Mouse (Mus musculus) CD4-positive helper T cell, adult 2 months (primary cell): ENCODE results near the gene Ddah1.

Experiments used
- DNase-seq: peaks from one replicate; pipeline ENCODE4 v3.0.0-alpha.2; 2012; ENCODE audit warnings: low read depth, missing footprints, low spot score

Ddah1 gene

GRCm38 (mm10) chr3:145758561-145759378 is at the start of gene Ddah1:
Ddah1 (plus strand) TSS chr3:145758675.
- no peak for DNase-seq

GRCm38 (mm10) chr3:145715923-145716322 is 42.6 kb upstream of the Ddah1 start:
- DNase-seq: no peak

GRCm38 (mm10) chr3:145719660-145720059 is 38.8 kb upstream of the Ddah1 start:
- no peak for DNase-seq

GRCm38 (mm10) chr3:145725078-145725477 is 33.4 kb upstream of the Ddah1 start:
- DNase-seq: no peak

- DNase-seq: no peak
Observed at GRCm38 (mm10) chr3:145728336-145728735, 30.1 kb upstream of the Ddah1 start.

DNA sequence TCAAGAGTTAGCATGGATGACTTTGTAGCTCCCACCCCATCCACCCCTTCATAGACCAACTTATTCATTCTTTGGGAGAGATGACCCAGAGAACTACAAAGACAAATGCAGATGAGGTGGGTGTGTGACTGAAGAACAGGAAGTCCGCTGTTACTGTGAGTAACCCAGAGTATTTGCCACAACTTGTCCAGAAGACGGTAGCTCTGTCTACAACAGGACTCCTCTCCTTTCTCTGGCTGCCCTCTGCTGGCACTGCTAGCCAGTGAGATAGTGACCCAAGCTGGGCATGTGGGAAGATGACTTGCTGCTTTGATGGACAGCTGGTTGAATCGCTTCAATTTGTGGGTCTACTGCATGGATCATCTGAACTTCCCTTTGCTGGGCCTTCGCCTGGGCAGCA is 28.9 kb upstream of the Ddah1 start:
- no peak for DNase-seq

- DNase-seq: no peak
Observed at GRCm38 (mm10) chr3:145730092-145730491, 28.4 kb upstream of the Ddah1 start.

- no peak for DNase-seq
Observed at GRCm38 (mm10) chr3:145734857-145735256, 23.6 kb upstream of the Ddah1 start.

- no peak for DNase-seq
Observed at GRCm38 (mm10) chr3:145736562-145736961, 21.9 kb upstream of the Ddah1 start.

GRCm38 (mm10) chr3:145738662-145739061 is 19.8 kb upstream of the Ddah1 start:
- DNase-seq: no peak

- DNase-seq: no peak
Observed at GRCm38 (mm10) chr3:145739904-145740303, 18.6 kb upstream of the Ddah1 start.

DNA sequence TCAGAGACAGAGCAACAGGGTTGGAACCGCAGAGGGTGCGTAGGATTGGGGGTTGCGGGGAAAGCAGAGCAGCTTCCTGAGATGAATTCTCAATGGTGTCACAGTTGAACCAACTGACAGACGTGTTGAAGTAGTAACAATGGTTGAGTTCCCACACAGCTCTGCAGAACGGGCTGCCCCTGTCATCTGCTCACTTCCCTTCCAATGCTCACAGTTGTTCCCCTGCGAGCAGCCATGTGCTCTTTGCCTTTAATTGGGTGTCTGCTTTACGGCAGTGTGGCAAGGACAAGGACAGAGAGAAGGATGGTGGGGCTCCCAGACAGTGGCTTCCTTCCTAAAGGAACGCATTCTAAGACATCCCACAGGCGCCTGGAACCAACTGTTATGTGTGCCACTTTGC is 15.4 kb upstream of the Ddah1 start:
- DNase-seq: no peak

GRCm38 (mm10) chr3:145743476-145744027 is 14.9 kb upstream of the Ddah1 start:
- no peak for DNase-seq

DNA sequence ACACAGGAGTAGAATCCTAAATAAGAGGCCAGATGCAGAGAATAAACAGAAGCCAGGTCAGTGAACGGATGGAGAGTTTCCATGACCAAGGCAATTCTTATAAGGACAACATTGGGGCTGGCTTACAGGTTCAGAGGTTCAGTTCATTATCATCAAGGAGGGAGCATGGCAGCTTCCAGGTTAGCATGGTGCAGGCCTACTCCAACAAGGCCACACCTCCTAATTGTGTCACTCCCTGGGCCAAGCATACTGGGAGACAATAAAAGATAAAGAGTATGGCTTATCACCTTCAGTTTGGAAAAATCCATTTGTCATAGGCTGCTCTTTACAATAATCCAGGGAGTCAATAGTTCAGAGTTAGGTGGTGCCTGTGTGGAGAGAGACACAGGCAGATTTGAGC is 9.8 kb upstream of the Ddah1 start:
- DNase-seq: no peak

GRCm38 (mm10) chr3:145756457-145756856 is 2.0 kb upstream of the Ddah1 start:
- DNase-seq: no peak

DNA sequence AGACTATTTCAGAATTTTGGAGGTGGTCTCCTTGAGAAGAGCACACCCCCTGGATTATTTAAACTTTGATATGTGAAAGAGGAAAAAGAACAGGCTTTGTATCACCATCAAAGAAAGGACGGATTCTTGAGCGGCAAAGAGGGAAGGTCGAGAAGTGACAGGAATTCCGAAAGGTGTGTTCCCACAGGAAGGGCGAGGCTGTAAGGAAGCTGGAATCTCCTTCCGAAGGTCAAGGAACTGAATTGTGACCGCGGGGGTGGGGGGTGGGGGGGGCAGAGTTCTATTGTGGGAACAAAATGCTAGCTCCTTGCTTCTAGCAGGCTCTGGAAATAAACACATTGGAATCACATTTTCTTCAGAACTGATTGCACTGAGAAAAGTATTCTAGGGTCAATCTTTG is 1.3 kb upstream of the Ddah1 start:
- DNase-seq: no peak

GRCm38 (mm10) chr3:145757844-145758243 is 631 bp upstream of the Ddah1 start:
- no peak for DNase-seq

DNA sequence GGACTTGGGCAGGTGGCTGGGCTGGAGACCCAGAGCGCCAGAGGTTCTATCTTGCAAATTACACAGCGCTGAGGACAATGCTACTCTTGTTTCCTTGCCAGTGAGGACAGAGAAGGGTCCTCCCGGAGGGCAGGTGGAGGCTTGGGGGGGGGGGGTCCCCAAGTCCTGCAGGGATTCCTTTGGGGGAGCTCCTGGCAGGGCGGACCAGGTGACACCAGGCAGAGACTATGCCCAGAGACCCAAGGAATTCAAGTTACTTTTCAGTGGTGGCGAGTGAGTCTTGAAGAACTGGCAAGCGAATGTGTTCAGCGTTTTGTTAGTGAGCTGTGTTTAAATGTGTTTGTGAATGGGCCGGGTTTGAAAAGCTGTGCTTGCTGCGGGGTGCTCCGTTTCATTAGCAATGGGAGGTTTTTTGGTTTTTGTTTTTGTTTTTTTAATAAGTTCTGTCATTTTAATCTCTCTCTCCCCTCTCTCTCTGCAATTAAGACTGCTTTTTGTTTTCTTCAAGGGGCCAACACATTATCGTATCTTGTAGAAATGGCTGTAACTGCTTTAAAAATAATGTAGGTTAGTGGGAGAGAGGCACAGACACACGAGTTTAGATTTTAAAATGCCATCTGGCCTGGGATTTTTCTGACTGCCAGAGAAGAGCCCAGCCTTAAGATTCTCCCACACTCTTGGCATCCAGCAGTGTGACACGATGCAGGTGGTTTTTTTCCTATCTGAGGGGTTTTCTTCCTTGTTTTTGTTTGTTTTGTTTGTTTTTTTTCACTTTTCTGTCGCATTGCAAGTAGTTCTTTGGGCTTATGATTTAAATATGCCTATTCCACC is 1.1 kb downstream of the Ddah1 start:
- DNase-seq: no peak

- no peak for DNase-seq
Observed at GRCm38 (mm10) chr3:145760547-145760946, 2.1 kb downstream of the Ddah1 start.

DNA sequence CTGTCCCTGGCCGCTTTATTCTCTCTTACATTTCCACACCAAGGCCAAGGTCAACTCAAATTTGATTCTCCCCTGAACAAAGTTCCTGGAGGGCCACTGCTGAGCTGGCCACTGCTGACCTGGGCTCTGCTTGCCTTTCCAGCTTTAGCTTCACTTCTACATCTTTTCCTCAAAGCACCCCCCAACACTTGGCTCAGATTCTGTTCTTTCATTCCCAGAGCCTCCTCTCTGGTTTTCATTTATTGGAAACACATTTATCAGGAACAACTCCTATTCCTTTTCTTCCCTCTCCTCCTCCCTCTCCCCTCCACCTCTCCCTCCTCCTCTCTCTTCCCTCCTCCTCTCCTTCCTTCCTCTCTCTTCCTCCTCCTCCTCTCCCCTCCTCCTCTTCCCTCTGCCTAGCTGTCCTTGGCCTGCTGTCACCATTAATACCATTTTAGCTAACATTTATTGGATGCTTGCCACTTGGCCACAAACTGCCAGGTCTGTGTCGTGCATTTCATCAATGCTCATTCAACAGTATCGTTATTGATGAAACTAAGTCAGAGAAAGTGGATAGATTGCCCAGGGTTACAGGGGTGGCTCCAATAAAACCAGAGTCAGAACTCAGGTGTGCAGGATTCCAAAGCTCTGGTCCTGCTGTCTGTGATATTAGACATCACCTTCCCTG is 3.2 kb downstream of the Ddah1 start:
- no peak for DNase-seq

DNA sequence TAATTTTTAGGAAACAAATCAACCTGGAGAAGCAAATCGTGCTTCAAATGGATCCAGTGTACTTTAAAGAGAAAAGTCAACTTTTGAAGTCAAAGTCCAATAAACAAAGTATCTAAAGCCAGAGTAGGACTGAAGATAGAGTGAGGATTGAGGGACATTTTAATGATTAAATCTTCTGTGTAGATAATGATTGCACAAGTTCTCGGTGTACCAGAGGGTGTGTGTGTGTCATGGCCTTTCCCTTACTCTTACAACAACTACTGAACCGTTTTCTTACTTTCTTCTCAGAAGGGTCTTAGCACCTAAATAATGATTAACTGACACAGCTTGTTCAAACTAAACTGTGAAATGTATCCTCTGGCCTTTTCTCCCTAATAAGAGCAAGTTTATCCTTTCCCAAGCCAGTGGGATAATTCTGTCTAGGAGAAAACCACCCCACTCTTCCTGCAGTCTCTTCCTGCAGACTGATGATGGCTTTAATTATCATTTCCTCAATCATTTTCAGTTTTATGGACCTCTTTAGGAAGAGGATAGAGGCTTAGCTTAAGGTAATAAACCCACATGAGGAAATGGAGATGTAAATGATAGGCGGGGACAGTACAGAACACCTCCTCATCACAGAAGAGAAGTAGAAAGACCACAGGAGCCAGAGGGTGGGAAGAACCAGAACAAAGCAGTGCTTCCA is 4.6 kb downstream of the Ddah1 start:
- no peak for DNase-seq

- no peak for DNase-seq
Observed at GRCm38 (mm10) chr3:145763642-145763972, 5.1 kb downstream of the Ddah1 start.
